Mouse (Mus musculus): Measurements from ENCODE around the gene A030003K21Rik. TPM values are rescaled to one million over a fixed set of nuclear protein-coding genes. Genes with fewer than 3 reads are reported as not detected.
A peak's percentile ranks its signal among the peaks of the same experiment; 100 is the strongest.
"Not testable (repeated sequence)": the region's sequence is repeated elsewhere in the genome, so short reads cannot be mapped to it uniquely, and the experiment has no call there.

Gene A030003K21Rik
- polyA plus RNA-seq, 1 experiment from 2014 or later: not detected

GRCm38 (mm10) chr1:82948601-82949000 is 5.4 kb upstream of the A030003K21Rik start:
- no peak for ATAC-seq (ENCODE audit: insufficient read depth)
- TF ChIP-seq CTCF (IDR thresholded peaks at IDR 0.05; ENCODE audit: low read depth): no peak
- H3K9me3 ChIP-seq (ENCODE audit: low read depth, low read length): no peaks in the 10 kb centered on the region
- H3K4me2 ChIP-seq: no peak overlapping the region
- no peak overlapping the region for H3K27ac ChIP-seq (ENCODE audit: low read depth)
- no peaks in the 10 kb centered on the region for H3K36me3 ChIP-seq (ENCODE audit: insufficient read depth)
- H3K27me3 ChIP-seq (ENCODE audit: insufficient read depth, low read length): no peaks in the 10 kb centered on the region
- H3K4me1 ChIP-seq (ENCODE audit: insufficient read depth): no peaks in the 10 kb centered on the region
- H3K9ac ChIP-seq: no peak overlapping the region
- DNase-seq: no peak
- WGBS: 86% methylated on average over 2 of the region's 2 CpGs
- no peak overlapping the region for H3K4me3 ChIP-seq (ENCODE audit: low read depth, low read length)

GRCm38 (mm10) chr1:82946029-82946428 is 2.8 kb upstream of the A030003K21Rik start:
- H3K36me3 ChIP-seq (ENCODE audit: insufficient read depth); ATAC-seq (ENCODE audit: insufficient read depth); H3K9me3 ChIP-seq (ENCODE audit: low read depth, low read length); DNase-seq; H3K27me3 ChIP-seq (ENCODE audit: insufficient read depth, low read length); H3K9ac ChIP-seq; H3K27ac ChIP-seq (ENCODE audit: low read depth); H3K4me2 ChIP-seq; H3K4me3 ChIP-seq (ENCODE audit: low read depth, low read length); H3K4me1 ChIP-seq (ENCODE audit: insufficient read depth): not testable (repeated sequence)
- 95% methylated on average over 2 of the region's 2 CpGs for WGBS

- not testable (repeated sequence) for H3K4me2 ChIP-seq; H3K4me1 ChIP-seq (ENCODE audit: insufficient read depth); H3K4me3 ChIP-seq (ENCODE audit: low read depth, low read length); H3K9ac ChIP-seq; ATAC-seq (ENCODE audit: insufficient read depth); H3K9me3 ChIP-seq (ENCODE audit: low read depth, low read length); H3K27me3 ChIP-seq (ENCODE audit: insufficient read depth, low read length); H3K27ac ChIP-seq (ENCODE audit: low read depth); DNase-seq; H3K36me3 ChIP-seq (ENCODE audit: insufficient read depth)
- 70% methylated on average over 2 of the region's 2 CpGs for WGBS
These were observed 683 bp downstream of the A030003K21Rik start for GRCm38 (mm10) chr1:82942505-82942904.

- Histone ChIP-seq H3K4me2 (no peak overlapping the region), H3K36me3 (ENCODE audit: insufficient read depth) (no peaks in the 10 kb centered on the region), H3K9ac (no peak overlapping the region), H3K9me3 (ENCODE audit: low read depth, low read length) (0 out of 2 replicates have a peak, but pooled peaks cover 3% of the 10 kb centered on the region), H3K27me3 (ENCODE audit: insufficient read depth, low read length) (no peaks in the 10 kb centered on the region), H3K27ac (ENCODE audit: low read depth) (no peak overlapping the region), H3K4me3 (ENCODE audit: low read depth, low read length) (no peak overlapping the region), H3K4me1 (ENCODE audit: insufficient read depth) (no peaks in the 10 kb centered on the region)
- TF ChIP-seq CTCF (IDR thresholded peaks at IDR 0.05; ENCODE audit: low read depth): no peak
- WGBS: 92% methylated on average over 5 of the region's 5 CpGs
- DNase-seq (no peak), ATAC-seq (ENCODE audit: insufficient read depth) (no peak)
These were observed 4.5 kb downstream of the A030003K21Rik start for GRCm38 (mm10) chr1:82938666-82939065.

- H3K4me3 ChIP-seq (ENCODE audit: low read depth, low read length); H3K27ac ChIP-seq (ENCODE audit: low read depth); H3K4me1 ChIP-seq (ENCODE audit: insufficient read depth); H3K27me3 ChIP-seq (ENCODE audit: insufficient read depth, low read length); DNase-seq; ATAC-seq (ENCODE audit: insufficient read depth); H3K9ac ChIP-seq; H3K9me3 ChIP-seq (ENCODE audit: low read depth, low read length); H3K36me3 ChIP-seq (ENCODE audit: insufficient read depth); H3K4me2 ChIP-seq: not testable (repeated sequence)
- no CpG with 5 or more reads among the region's 6 CpGs for WGBS
These were observed 11.9 kb downstream of the A030003K21Rik start, which contains the start of gene Gm6217 for GRCm38 (mm10) chr1:82931326-82931725. Gene Gm6217, minus strand, starts transcription at chr1:82931399.

- H3K4me3 ChIP-seq (ENCODE audit: low read depth, low read length); ATAC-seq (ENCODE audit: insufficient read depth); H3K4me1 ChIP-seq (ENCODE audit: insufficient read depth); H3K27me3 ChIP-seq (ENCODE audit: insufficient read depth, low read length); DNase-seq; H3K27ac ChIP-seq (ENCODE audit: low read depth); H3K4me2 ChIP-seq; H3K36me3 ChIP-seq (ENCODE audit: insufficient read depth); H3K9ac ChIP-seq; H3K9me3 ChIP-seq (ENCODE audit: low read depth, low read length): not testable (repeated sequence)
- 70% methylated on average over 1 of the region's 3 CpGs for WGBS
These were observed 12.6 kb downstream of the A030003K21Rik start for GRCm38 (mm10) chr1:82930558-82930957.

GRCm38 (mm10) chr1:82924650-82925049 is 18.5 kb downstream of the A030003K21Rik start, which contains the start of gene A030014E15Rik:
Gene A030014E15Rik, plus strand, starts transcription at chr1:82924917.
- H3K27ac ChIP-seq (ENCODE audit: low read depth): no peak within 1 kb of the TSS
- peak; percentile 53 for DNase-seq
- no peak within 1 kb of the TSS for H3K4me3 ChIP-seq (ENCODE audit: low read depth, low read length)
- H3K36me3 ChIP-seq (ENCODE audit: insufficient read depth): no peaks in the 10 kb centered on the region
- H3K9me3 ChIP-seq (ENCODE audit: low read depth, low read length): no peaks in the 10 kb centered on the region
- no peak for TF ChIP-seq CTCF (IDR thresholded peaks at IDR 0.05; ENCODE audit: low read depth)
- H3K27me3 ChIP-seq (ENCODE audit: insufficient read depth, low read length): no peaks in the 10 kb centered on the region
- no peak for ATAC-seq (ENCODE audit: insufficient read depth)
- H3K9ac ChIP-seq: no peak within 1 kb of the TSS
- no peaks in the 10 kb centered on the region for H3K4me1 ChIP-seq (ENCODE audit: insufficient read depth)
- no peak within 1 kb of the TSS for H3K4me2 ChIP-seq
- WGBS: 75% methylated on average over 6 of the region's 6 CpGs

GRCm38 (mm10) chr1:82913434-82913833 is 29.8 kb downstream of the A030003K21Rik start:
- H3K4me2 ChIP-seq; DNase-seq; H3K27ac ChIP-seq (ENCODE audit: low read depth); H3K36me3 ChIP-seq (ENCODE audit: insufficient read depth); H3K27me3 ChIP-seq (ENCODE audit: insufficient read depth, low read length); H3K4me1 ChIP-seq (ENCODE audit: insufficient read depth); H3K4me3 ChIP-seq (ENCODE audit: low read depth, low read length); H3K9me3 ChIP-seq (ENCODE audit: low read depth, low read length); H3K9ac ChIP-seq; ATAC-seq (ENCODE audit: insufficient read depth): not testable (repeated sequence)
- WGBS: 95% methylated on average over 5 of the region's 5 CpGs

Measured in lung, embryonic 14.5 days (tissue).